Mouse (Mus musculus) CD4-positive helper T cell, adult 2 months (primary cell): Measurements from ENCODE around the gene Cacna1a.
A peak's percentile ranks its signal among the peaks of the same experiment; 100 is the strongest.

Experiments used
- DNase-seq: peaks from one replicate; pipeline ENCODE4 v3.0.0-alpha.2; 2012; ENCODE audit warnings: low read depth, missing footprints, low spot score

Cacna1a gene

DNA sequence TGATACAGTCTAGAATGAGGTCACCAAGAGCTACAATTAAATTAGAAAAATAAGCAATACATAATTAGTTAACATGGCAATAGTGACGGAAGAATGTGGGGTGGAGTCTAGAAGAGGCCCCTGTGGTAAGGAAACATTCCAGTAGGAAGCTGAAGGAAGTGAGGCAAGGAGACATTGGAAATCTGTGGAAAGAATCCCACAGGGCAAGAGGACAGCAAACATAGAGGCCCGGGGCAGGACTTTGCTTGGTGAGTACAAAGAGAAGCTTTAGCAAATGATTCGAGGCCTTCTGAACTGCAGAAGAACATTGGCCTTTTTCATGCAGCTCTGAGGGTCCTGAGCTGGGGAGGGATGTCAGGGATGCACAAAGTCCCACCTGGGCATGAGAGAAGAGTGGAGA is at the start of gene Cacna1a:
Gene Cacna1a (plus strand): TSS at position 166 of the 400 bp plus-strand sequence.
- DNase-seq: no peak

DNA sequence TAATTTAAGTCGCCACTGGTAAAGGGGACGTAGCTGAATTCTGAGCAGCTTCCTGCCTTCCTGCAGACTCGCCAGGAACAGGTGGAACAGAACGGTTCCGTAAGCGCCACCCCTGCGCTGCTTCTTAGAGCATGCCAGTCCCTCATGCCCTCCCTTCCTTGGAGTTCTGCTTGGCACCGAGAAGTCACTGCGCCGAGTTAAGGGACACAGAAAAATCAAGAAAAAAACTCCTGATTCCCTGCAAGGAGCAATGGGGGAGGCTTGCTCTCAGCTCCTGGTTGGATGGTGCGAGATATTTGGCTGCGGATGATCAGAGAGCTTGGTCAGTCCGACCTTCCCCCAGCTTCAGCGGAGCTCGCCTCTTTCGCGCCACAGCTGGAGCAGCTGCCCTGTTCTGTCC is 49.7 kb upstream of the Cacna1a start:
- DNase-seq: no peak

DNA sequence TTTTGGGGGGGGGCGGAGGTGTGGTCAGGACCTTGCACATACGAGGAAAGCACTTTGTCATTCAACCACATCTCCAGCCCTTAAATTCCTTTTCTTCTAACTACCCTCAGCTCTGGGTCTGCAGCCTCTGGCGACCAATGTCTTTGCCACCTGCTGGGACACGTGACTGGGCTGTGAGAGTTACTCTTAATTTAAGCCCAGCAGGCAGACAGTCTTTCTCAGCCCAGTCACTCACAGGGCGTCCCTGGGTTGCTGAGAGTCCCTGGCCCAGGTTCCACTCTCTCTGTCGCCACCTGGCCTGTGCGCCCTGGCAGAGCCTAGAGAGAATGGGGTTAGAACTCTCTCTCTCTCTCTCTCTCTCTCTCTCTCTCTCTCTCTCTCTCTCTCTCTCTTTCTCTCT is 48.9 kb upstream of the Cacna1a start:
- DNase-seq: no peak

DNA sequence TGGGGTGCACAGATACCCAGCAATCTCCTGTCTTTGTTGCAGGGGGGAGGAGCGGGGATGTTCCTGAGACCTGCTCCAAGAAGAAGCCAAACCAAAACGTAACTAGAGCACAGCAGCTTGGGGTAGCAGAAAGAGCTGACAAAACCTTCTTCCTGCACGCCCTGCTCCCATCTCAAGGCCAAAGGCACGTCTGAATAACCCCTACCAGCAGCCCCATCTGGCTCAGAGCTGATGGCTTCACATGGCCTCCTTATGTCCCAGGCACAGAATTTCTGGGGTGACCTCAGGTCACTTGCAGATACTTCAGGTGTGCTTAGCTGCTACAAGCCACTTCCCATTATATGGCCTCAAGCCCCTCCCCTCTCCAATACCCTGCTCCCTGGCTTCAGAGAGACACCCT is 48.4 kb upstream of the Cacna1a start:
- DNase-seq: no peak

DNA sequence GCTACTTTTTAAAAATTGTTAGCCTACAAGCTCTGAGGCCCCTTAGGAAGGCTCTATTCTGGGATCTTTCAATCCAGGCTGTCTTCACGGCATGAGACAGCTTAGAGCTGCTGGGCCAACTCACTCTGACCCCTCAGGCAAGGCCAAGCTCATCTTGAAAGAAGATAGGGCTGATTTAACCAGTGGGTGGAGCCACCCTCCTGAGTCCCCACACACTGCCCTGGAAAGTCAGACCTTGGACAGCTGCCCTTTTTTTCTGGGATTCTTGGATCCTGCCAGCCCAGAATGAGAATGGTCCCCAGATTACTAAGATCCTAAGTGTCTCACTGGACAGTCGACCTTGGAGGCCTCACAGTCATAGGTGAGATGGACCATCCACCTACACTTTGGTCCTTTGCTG is 47.6 kb upstream of the Cacna1a start:
- no peak for DNase-seq

DNA sequence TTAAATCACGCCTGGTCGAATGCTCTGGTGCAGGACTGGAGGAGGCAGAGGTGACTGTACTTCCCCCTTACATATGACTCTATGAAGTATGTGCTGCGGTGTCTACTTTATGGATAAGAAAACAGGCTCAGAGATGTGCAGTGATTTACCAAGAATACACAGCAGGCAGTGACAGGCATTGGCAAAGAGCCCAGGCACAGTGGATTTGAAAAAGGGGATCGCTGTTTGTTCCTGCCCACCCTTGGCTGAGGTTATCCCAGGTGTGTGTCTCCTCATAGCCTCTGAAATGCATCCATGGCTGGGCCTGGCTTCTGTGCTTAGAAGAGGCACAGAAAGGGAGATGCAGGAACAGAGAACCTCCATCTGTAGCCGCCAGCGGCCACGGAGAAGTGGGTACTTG is 42.7 kb upstream of the Cacna1a start:
- no peak for DNase-seq

DNA sequence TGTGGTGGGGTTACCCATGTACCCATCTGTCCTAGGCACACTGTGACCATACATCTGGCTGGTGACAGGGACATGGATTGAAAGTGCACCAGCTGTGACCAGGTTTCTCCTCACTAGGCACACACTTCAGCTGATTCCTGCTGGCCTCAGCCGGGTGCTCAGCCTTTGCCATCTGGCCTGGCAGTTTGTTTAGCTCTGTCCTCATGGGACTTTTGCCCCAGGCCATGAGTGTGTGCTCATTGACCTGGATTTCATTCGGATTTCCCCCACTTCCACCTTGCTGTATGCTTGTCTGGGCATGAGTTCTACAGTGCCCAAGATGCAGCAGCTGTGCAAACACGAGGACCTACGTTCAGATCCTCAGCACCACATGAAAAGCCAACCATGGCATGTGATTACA is 41.8 kb upstream of the Cacna1a start:
- DNase-seq: no peak

DNA sequence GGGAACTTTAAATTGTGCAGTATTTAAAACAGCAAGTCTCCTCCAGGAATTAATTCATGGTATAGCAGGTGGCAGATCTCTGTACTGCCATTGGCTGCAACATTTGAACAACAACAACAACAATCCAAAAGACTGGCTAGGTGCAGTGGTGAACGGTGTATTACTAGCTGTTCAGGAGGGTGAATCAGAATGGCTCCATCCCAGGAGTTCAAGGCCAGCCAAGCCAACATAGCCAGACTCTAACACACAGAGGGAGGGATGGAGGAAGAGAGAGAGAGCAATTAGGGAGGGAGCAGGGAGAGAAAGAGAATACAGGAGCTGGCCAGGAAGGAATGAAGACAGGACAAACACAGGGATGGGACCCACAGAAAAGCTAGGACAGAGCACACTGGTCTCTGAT is 38.7 kb upstream of the Cacna1a start:
- no peak for DNase-seq

DNA sequence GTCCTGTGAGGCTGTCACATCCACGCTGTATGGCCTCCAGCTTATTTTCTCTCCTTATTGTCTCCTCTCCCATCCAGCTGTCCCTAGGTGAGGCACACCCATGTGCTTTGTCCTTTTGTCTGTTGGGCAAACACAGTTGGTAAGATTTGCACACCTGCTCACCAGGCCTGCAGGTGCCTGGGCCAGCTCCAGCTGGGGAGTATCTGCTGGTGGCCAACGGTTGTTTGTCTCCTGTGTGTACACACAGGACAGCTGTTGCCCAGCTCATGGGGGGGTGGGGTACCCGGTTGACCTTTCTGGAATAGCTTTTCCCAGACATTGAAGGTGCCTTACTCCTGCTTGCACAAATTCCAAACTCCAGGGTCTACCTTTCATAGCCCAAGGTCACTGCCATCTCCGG is 37.3 kb upstream of the Cacna1a start:
- DNase-seq: no peak

DNA sequence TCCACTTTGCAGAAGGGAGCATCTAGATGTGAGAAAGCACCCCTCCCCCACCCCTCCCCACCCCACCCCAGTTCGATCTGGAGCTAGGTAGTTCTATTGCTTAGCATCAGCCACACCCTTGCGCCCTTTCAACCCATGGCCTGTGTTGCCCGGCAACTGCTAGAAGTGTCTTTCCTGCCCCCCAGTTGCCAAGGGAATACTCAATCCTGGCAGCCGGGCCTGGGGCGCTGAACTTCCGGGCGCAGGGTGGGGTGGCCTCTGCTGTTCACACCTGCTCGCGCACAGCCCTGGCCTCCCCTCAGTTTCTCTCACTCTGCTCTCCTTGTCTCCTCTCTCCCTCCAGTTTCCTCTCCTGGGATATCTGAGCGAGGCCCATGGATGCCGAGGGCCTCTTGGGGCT is 31.8 kb upstream of the Cacna1a start:
- no peak for DNase-seq

DNA sequence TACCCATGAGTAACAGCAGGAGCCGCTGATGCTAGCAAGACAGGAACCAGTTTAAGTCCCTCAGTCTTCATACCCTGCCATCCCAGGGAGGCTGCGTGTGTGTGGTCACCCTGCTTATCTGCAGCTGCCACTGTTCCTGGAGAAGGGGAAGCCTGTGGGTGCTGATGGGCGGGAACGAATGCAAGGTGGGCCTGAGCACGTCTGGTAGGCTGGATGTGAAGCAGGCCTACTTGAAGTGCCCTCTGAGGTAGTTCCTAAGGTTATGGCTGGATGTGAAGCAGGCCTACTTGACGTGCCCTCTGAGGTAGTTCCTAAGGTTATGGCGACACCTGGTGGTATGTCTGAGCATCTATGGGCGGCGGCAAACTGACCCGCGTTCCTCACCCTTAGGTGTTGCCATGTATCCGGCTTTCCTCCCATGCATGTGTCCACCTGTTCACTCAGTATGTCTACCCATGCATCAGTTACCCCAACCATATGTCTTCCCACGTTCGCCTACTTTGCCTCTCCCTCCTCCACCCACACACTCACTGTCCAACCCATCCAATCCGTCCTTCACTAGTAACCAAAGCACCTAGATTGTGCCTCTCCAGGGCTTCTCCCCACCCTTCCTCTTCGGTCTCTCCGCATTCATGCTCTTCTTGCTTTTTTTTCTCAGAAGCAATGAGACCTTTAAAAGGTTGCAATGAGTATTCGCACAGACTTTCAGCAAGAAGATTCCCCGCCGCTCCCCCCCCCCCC is 30.4 kb upstream of the Cacna1a start:
- DNase-seq: peak; percentile 75

DNA sequence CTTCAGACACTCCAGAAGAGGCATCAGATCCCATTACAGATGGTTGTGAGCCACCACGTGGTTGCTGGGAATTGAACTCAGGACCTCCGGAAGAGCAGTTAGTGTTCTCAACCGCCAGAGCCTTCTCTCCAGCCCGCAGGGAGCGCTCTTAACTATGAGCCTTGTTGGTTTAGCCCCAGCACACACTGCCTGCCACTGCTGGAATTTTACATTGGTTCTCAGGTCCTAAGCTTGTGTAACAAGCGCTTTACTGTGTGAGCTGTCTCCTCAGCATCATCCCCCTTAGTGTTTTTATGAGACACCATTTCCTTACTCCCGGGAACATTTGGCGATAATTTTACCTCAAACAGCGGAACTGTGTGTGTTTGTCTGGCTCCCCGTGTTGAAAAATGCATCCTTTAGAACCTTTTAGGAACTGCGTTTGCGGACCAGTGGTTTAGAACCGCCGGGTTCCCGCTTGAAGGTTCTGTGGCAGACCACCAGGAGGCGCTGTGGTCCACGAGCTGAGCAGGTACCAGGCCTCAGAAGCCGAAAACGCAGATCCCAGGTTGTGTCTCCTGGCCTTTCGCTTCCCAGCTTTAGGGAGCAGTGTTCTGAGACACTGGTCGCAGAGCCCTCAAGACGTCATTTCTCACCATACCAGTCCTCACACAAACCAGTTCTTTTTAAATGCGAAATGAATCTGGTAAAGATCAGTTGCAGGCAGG is 24.7 kb upstream of the Cacna1a start:
- peak; percentile 51 for DNase-seq

DNA sequence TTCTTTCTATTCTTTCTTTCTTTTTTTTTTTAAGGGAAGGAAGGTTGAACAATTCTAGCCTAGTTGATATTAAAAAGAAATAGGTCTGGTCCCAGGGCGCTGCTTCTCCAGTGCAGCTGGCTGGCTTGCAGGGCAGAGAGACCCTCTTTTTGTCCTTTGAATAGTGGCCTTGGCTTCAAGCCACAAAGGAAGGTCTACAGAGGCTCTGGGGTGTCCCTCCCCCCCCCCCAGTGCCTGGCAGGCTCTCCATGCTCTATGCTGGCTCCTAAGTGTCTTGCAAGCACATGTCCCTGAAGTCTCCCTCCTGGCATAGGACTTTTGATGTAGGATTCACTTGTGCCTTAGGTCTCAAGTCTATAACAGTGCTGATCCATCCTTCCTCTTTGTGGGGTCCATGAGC is 23.0 kb upstream of the Cacna1a start:
- DNase-seq: no peak

DNA sequence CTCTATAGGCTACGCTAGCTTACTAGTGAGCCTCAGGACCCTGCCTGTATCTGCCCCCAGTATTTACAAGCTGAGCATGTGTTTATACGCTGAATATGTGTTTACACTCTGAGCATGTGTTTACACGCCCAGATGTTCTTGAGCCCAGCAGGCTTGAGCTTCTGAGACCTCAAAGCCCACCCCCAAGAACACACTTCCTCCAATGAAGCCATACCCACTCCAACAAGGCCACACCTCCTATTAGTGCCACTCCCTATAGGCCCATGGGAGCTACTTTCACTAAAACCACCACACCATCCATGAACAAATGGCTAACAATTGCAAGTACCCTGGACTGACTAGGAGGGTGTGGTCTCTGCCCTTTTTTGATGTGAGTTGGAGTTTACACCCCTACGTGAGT is 17.3 kb upstream of the Cacna1a start:
- DNase-seq: no peak

DNA sequence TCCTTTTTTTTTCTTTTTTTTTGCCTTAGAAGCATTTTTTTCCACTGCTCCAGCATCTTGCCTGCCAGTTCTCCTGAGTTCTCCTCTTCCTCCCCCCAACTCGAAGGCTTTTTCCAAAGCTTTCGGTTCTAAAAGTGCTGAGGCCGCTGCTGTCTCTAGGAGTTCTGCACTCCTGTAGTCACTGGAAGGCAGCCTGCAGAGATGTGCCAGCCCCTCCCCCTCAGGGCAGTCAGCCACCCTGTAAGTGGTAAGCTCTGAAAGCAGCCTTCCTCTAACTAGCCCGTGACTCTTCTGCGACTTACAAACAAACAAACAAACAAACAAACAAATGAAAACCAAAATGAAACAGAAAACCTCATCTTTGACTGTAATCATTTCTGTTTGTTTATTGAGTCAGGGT is 13.2 kb upstream of the Cacna1a start:
- DNase-seq: no peak

DNA sequence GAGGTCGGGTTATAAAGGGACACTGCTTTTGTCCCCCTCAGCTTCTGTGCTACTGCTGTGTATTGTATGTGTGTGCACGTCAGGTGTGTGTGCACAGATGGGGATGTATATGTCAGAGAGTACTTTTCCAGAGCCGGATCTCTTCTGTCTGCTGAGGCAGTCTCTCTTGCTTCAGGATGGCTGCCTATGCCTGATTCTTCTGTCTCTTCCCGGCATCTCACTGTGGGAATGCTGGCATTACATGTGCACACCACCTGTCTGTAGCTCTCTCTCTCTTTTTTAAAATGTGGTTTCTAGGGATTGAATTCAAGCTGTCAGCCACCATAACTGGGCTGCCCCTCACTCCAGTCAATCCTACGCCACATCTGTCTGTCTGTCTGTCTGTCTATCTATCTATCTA is 12.4 kb upstream of the Cacna1a start:
- no peak for DNase-seq

DNA sequence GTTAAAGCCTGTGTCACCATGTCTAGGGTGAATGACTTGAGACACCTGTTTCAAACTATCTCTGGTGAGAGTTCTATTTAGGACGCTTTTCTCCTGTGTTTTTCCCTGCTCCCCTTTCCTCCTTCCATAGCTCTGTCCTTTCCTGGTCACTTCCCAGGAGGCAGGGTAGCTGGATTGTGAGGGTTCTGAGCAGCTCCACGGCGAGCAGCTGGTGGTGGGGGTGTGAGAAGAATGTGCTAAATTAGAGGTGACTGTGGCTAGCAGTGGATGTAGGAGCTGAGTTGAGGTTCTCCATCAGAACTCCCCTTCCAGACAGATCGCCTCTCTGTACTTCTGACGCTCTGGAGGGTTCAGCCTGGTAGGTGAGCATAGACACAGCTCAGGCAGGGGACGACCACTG is 11.7 kb upstream of the Cacna1a start:
- DNase-seq: no peak

DNA sequence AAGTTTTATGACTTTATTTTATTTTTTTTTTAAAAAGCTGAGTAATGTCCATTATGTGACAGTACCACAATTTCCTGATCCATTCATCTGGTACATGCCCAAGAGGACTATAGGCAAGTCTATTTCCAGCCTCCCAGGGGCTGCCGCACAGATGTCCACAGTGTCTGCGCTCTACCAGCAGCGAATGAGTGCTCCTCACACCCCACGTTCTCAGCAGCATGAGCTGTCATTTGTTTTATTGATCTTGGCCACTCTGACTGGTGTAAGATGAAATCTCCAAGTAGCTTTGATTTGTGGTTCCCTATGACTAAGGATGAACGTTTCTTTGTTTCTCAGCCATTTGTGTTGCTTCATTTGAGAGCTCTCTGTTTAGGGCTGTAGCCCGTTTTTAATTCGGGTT is 6.6 kb upstream of the Cacna1a start:
- DNase-seq: no peak

DNA sequence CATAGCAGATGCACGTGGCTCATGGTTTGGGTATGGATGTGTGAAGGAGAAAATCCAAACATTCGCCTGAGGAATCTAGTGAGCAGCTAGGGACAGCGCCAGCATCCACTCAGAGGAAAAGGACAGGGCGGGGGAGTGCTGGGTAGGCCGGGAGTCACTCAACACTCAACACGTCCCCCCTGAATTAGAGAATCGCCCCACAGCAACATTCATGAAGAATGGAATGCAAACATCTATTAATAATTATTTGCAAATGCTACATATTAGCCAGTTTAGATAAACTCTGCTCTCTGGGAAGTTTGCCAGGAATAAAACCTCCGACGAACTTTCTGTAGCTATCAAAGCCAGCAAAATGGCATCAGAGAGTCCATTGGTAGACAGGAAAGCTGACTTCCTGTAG is 533 bp downstream of the Cacna1a start:
- DNase-seq: no peak

DNA sequence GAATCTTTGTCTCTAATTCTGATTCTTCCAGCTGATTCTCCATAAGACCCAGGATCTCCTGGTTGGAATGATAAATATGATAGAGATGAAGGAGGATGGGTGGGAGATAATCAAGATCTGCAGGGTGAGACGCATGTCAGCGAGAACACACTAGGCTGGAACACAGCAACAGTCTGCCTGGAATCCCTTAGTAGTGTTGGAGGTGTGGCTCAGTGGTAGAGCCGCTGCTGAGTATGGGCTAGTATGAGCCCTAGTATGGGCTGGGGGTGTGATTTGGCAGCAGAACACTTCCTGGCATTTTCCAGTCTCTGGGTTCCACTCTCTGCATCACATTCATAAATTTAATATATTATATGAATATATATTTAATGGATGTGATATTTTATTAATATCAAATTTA is 933 bp downstream of the Cacna1a start:
- no peak for DNase-seq

DNA sequence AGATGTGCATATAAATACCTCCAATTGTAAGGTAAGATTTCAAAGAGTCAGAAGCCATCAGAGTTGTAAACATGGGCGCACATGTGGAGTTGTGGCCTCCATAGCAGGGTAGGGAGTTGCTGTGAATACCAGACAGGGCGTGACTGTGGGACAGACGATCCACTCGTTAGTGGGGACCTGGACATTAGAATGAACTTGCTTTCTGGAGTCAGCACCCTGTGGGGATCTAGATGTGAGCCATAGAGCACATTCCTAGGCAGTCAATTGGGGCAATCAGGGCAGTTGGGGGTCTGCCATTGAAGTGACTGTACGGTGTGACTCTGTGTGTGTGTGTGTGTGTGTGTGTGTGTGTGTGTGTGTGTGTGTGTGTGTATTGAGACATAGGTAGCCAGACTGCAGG is 3.4 kb downstream of the Cacna1a start:
- no peak for DNase-seq

DNA sequence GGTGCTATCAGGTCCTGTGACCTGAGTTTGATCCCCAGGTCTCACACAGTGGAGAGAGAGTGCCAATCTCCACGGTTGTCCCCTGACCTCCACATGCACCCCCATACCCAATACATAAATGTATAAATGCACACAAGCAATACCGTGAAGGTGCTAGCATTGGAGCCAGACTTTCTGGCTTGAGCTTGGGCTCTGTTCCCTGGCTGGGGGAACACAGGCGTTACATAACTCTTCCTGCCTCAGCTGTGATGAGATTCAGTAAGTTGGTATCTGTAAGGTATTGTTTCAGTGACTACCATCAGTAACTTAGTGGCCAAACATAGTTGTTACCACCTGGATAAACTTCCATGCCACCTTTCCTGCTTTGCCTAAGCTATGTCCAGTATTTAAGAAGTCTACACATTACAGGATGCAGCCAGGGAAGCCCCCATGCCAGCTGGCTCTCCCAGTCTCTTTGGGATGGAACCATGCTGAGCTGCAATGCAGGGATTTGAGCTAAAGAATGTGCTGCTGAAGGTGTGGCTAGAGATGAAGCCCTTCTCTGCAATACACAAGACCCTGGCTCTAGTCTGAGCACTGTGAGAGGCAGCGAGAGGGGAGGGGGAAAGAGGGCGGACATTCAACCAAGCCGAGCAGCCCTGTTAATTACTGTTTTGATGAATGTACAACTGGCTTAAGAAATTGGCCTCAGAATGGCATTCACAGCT is 7.7 kb downstream of the Cacna1a start:
- no peak for DNase-seq
